Mouse (Mus musculus) liver, embryonic 12.5 days (tissue): ENCODE results near the gene Gosr2. TPM values are rescaled to one million over a fixed set of nuclear protein-coding genes. Genes with fewer than 3 reads are reported as not detected.
A peak's percentile ranks its signal among the peaks of the same experiment; 100 is the strongest.

Experiments used
- ATAC-seq: fragments of 200-750 bp; cut with Nextera tagmentation; 2 replicates; pipeline ENCODE4 v1.8.0; 2017; ENCODE audit warnings: moderate number of reproducible peaks, mild to moderate bottlenecking, moderate library complexity
- H3K27ac ChIP-seq: fragments of 300-500 bp; sonication (generic); 2 replicates; pipeline ENCODE4 v1.5.1; 2016; ENCODE audit warnings: mild to moderate bottlenecking
- H3K27me3 ChIP-seq: fragments of 300-500 bp; sonication (generic); replicated peaks from 2 replicates; pipeline ENCODE4 v1.6.1; 2016; ENCODE audit warnings: mild to moderate bottlenecking, moderate library complexity
- H3K36me3 ChIP-seq: fragments of 300-500 bp; sonication (generic); 2 replicates; pipeline ENCODE4 v1.6.1; 2016; ENCODE audit warnings: mild to moderate bottlenecking, moderate library complexity
- H3K4me1 ChIP-seq: fragments of 300-500 bp; sonication (generic); 2 replicates; pipeline ENCODE4 v1.6.1; 2016
- H3K4me2 ChIP-seq: fragments of 300-500 bp; sonication (generic); 2 replicates; pipeline ENCODE4 v1.6.1; 2016; ENCODE audit warnings: mild to moderate bottlenecking, moderate library complexity
- H3K4me3 ChIP-seq: fragments of 300-500 bp; sonication (generic); 2 replicates; pipeline ENCODE4 v1.5.1; 2016; ENCODE audit warnings: mild to moderate bottlenecking, moderate library complexity
- H3K9ac ChIP-seq: fragments of 300-500 bp; sonication (generic); 2 replicates; pipeline ENCODE4 v1.6.1; 2016; ENCODE audit warnings: mild to moderate bottlenecking, moderate library complexity
- H3K9me3 ChIP-seq: fragments of 300-500 bp; sonication (generic); replicated peaks from 2 replicates; pipeline ENCODE4 v1.6.1; 2016; ENCODE audit warnings: mild to moderate bottlenecking, moderate library complexity
- WGBS: fragments of 180-500 bp; shearing (Covaris S2); methylation state at CpG from one replicate; pipeline ENCODE4 v1.1.7; 2016; ENCODE audit not compliant: insufficient replicate concordance; 5-methylcytosine and 5-hydroxymethylcytosine counted together
- polyA plus RNA-seq: library from polyadenylated mRNA; unstranded; fragments of >200 nt; fragmentation: Nextera tagmentation; extraction: Ambion mirVana; gene quantifications from 2 replicates; pipeline ENCODE4 v1.2.1, GENCODE M21; 2016

Gene Gosr2
- polyA plus RNA-seq, 1 experiment from 2014 or later = 54.4 TPM

- no peaks in the 10 kb centered on the region for H3K36me3 ChIP-seq
- peaks cover 44% of the 10 kb centered on the region for H3K27me3 ChIP-seq
- H3K9me3 ChIP-seq = no peaks in the 10 kb centered on the region
- no peak for ATAC-seq
- no peak overlapping the region for H3K27ac ChIP-seq
- no peak overlapping the region for H3K4me3 ChIP-seq
- H3K4me1 ChIP-seq = no peaks in the 10 kb centered on the region
- no peak overlapping the region for H3K4me2 ChIP-seq
- H3K9ac ChIP-seq = no peak overlapping the region
- 8% methylated on average over 3 of the region's 3 CpGs for WGBS
Observed at GRCm38 (mm10) chr11:103656520-103656919, 41.2 kb downstream of the Gosr2 start.

GRCm38 (mm10) chr11:103653359-103653965, 44.2 kb downstream of the Gosr2 start:
- Histone ChIP-seq H3K36me3 (no peaks in the 10 kb centered on the region), H3K27me3 (peaks cover 75% of the 10 kb centered on the region), H3K9me3 (no peaks in the 10 kb centered on the region), H3K4me1 (0 out of 2 replicates have a peak, but pooled peaks cover 9% of the 10 kb centered on the region), H3K4me2 (no peak overlapping the region), H3K9ac (no peak overlapping the region), H3K4me3 (no peak overlapping the region), H3K27ac (no peak overlapping the region)
- ATAC-seq = no peak
- WGBS = 65% methylated on average over 10 of the region's 10 CpGs

GRCm38 (mm10) chr11:103651426-103651825, 46.3 kb downstream of the Gosr2 start:
- 0 out of 2 replicates have a peak, but pooled peaks cover 9% of the 10 kb centered on the region for H3K4me1 ChIP-seq
- no peak for ATAC-seq
- H3K27me3 ChIP-seq = peaks cover 95% of the 10 kb centered on the region
- H3K27ac ChIP-seq = no peak overlapping the region
- H3K36me3 ChIP-seq = no peaks in the 10 kb centered on the region
- no peak overlapping the region for H3K9ac ChIP-seq
- 60% methylated on average over 6 of the region's 6 CpGs for WGBS
- no peaks in the 10 kb centered on the region for H3K9me3 ChIP-seq
- H3K4me3 ChIP-seq = no peak overlapping the region
- H3K4me2 ChIP-seq = no peak overlapping the region

GRCm38 (mm10) chr11:103649983-103650493, 47.7 kb downstream of the Gosr2 start:
- Histone ChIP-seq H3K36me3 (no peaks in the 10 kb centered on the region), H3K27me3 (peaks cover 98% of the 10 kb centered on the region), H3K9ac (no peak overlapping the region), H3K4me2 (peak overlapping the region; percentile 54), H3K9me3 (no peaks in the 10 kb centered on the region), H3K4me3 (peak overlapping the region; percentile 26), H3K4me1 (0 out of 2 replicates have a peak, but pooled peaks cover 9% of the 10 kb centered on the region), H3K27ac (no peak overlapping the region)
- 5% methylated on average over 37 of the region's 37 CpGs for WGBS
- no peak for ATAC-seq

GRCm38 (mm10) chr11:103649301-103649982, 48.3 kb downstream of the Gosr2 start, which contains the start of gene Rprml:
TSS of gene Rprml (plus strand) at chr11:103649570.
- Histone ChIP-seq H3K9me3 (no peaks in the 10 kb centered on the region), H3K4me3 (peak within 1 kb of the TSS; percentile 26), H3K4me2 (peak within 1 kb of the TSS; percentile 54), H3K36me3 (no peaks in the 10 kb centered on the region), H3K4me1 (0 out of 2 replicates have a peak, but pooled peaks cover 9% of the 10 kb centered on the region), H3K9ac (no peak within 1 kb of the TSS), H3K27ac (no peak within 1 kb of the TSS), H3K27me3 (peaks cover 92% of the 10 kb centered on the region)
- WGBS = 2% methylated on average over 64 of the region's 71 CpGs
- ATAC-seq = no peak

GRCm38 (mm10) chr11:103648656-103649055, 49.0 kb downstream of the Gosr2 start:
- peaks cover 88% of the 10 kb centered on the region for H3K27me3 ChIP-seq
- ATAC-seq = no peak
- 37% methylated on average over 7 of the region's 7 CpGs for WGBS
- no peak overlapping the region for H3K27ac ChIP-seq
- H3K4me1 ChIP-seq = 0 out of 2 replicates have a peak, but pooled peaks cover 9% of the 10 kb centered on the region
- no peak overlapping the region for H3K9ac ChIP-seq
- H3K36me3 ChIP-seq = no peaks in the 10 kb centered on the region
- H3K4me3 ChIP-seq = no peak overlapping the region
- H3K4me2 ChIP-seq = no peak overlapping the region
- no peaks in the 10 kb centered on the region for H3K9me3 ChIP-seq

- no peak for ATAC-seq
- 10% methylated on average over 11 of the region's 11 CpGs for WGBS
- H3K9ac ChIP-seq = no peak overlapping the region
- no peak overlapping the region for H3K27ac ChIP-seq
- peaks cover 88% of the 10 kb centered on the region for H3K27me3 ChIP-seq
- H3K9me3 ChIP-seq = no peaks in the 10 kb centered on the region
- H3K4me2 ChIP-seq = no peak overlapping the region
- no peak overlapping the region for H3K4me3 ChIP-seq
- H3K4me1 ChIP-seq = 0 out of 2 replicates have a peak, but pooled peaks cover 9% of the 10 kb centered on the region
- H3K36me3 ChIP-seq = no peaks in the 10 kb centered on the region
Observed at GRCm38 (mm10) chr11:103647921-103648620, 49.6 kb downstream of the Gosr2 start.

GRCm38 (mm10) chr11:103646301-103646700, 51.4 kb downstream of the Gosr2 start:
- H3K9me3 ChIP-seq = no peaks in the 10 kb centered on the region
- no peak overlapping the region for H3K4me2 ChIP-seq
- no peaks in the 10 kb centered on the region for H3K36me3 ChIP-seq
- H3K4me1 ChIP-seq = 0 out of 2 replicates have a peak, but pooled peaks cover 9% of the 10 kb centered on the region
- ATAC-seq = no peak
- H3K27me3 ChIP-seq = peaks cover 78% of the 10 kb centered on the region
- no peak overlapping the region for H3K4me3 ChIP-seq
- no peak overlapping the region for H3K9ac ChIP-seq
- WGBS = 72% methylated on average over 6 of the region's 6 CpGs
- H3K27ac ChIP-seq = no peak overlapping the region

GRCm38 (mm10) chr11:103645731-103646130, 52.0 kb downstream of the Gosr2 start:
- 0 out of 2 replicates have a peak, but pooled peaks cover 9% of the 10 kb centered on the region for H3K4me1 ChIP-seq
- no peak overlapping the region for H3K4me2 ChIP-seq
- WGBS = 65% methylated on average over 8 of the region's 8 CpGs
- peaks cover 74% of the 10 kb centered on the region for H3K27me3 ChIP-seq
- no peak overlapping the region for H3K27ac ChIP-seq
- no peak overlapping the region for H3K4me3 ChIP-seq
- ATAC-seq = no peak
- H3K36me3 ChIP-seq = no peaks in the 10 kb centered on the region
- no peak overlapping the region for H3K9ac ChIP-seq
- H3K9me3 ChIP-seq = no peaks in the 10 kb centered on the region

- H3K4me2 ChIP-seq = no peak overlapping the region
- no peaks in the 10 kb centered on the region for H3K4me1 ChIP-seq
- no peak overlapping the region for H3K4me3 ChIP-seq
- no peak overlapping the region for H3K27ac ChIP-seq
- no peak overlapping the region for H3K9ac ChIP-seq
- H3K36me3 ChIP-seq = no peaks in the 10 kb centered on the region
- 66% methylated on average over 9 of the region's 9 CpGs for WGBS
- ATAC-seq = no peak
- no peaks in the 10 kb centered on the region for H3K9me3 ChIP-seq
- peaks cover 71% of the 10 kb centered on the region for H3K27me3 ChIP-seq
Observed at GRCm38 (mm10) chr11:103643211-103643610, 54.5 kb downstream of the Gosr2 start.

- Histone ChIP-seq H3K9me3 (no peaks in the 10 kb centered on the region), H3K27ac (no peak overlapping the region), H3K4me3 (no peak overlapping the region), H3K36me3 (no peaks in the 10 kb centered on the region), H3K27me3 (peaks cover 49% of the 10 kb centered on the region), H3K4me1 (no peaks in the 10 kb centered on the region), H3K9ac (no peak overlapping the region), H3K4me2 (no peak overlapping the region)
- WGBS = 3% methylated on average over 10 of the region's 10 CpGs
- no peak for ATAC-seq
Observed at GRCm38 (mm10) chr11:103639407-103639946, 58.2 kb downstream of the Gosr2 start.
